ENCODE assay signal across 23 mouse cellular contexts in the genomic region with DNA sequence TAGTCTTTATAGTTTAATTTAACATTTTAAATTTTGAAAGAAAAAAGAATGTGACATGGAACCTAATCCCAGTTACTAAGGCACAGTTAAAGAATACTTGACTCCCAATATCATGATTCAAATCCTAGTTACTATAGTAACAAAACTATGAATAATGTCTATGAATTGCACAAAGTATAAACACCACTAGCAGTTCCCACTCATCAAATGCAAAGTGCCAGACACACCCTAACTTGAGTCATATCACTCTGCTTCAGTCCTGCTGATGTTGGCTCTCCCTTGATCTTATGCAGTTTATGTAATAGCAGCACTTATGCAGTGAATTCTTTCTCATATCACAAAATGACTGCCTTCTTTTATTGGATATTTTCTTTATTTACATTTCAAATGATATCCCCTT.
DNase-seq lines count a peak whose midpoint lies in the region; ATAC-seq and TF ChIP-seq lines count a peak whose summit lies in the region.
"Had no signal": no experiment of that assay in that cellular context is flagged by ENCODE, and none has a peak within 500 bp of the region (broad histone marks: within the 10 kb centered on the region; RNA-seq: fewer than 3 reads in every experiment).

No protein-coding gene starts in this region.

- H3K9me3 ChIP-seq in forebrain, postnatal 0 days (ENCODE audit: low read length), result no peaks in the 10 kb centered on the region
- H3K9me3 ChIP-seq in forebrain, embryonic 11.5 days (ENCODE audit: control insufficient read depth, low read length), result no peaks in the 10 kb centered on the region
- H3K9me3 ChIP-seq: forebrain, embryonic 15.5 days; heart, embryonic 10.5 days; hindbrain, embryonic 15.5 days; intestine, embryonic 15.5 days; limb, embryonic 10.5 days; liver, embryonic 15.5 days; lung, embryonic 15.5 days had no signal

- H3K4me1 ChIP-seq in forebrain, postnatal 0 days (ENCODE audit: insufficient read depth), result no peaks in the 10 kb centered on the region
- no peaks in the 10 kb centered on the region for H3K4me1 ChIP-seq in forebrain, embryonic 11.5 days (replicated peaks; ENCODE audit: control insufficient read depth, insufficient read depth, low read length)
- H3K4me1 ChIP-seq: forebrain, embryonic 15.5 days; heart, embryonic 10.5 days; hindbrain, embryonic 15.5 days; intestine, embryonic 15.5 days; limb, embryonic 10.5 days; liver, embryonic 15.5 days; lung, embryonic 15.5 days had no signal

- intact Hi-C loops in left cerebral cortex, adult 2 months (cut with DNase I), result no loop called here

- no peak overlapping the region for H3K4me3 ChIP-seq in forebrain, postnatal 0 days (ENCODE audit: low read depth, low read length)
- H3K4me3 ChIP-seq in forebrain, embryonic 11.5 days (ENCODE audit: low read depth, low read length), result no peak overlapping the region
- H3K4me3 ChIP-seq in left cerebral cortex, adult 2 months, result no peak overlapping the region
- H3K4me3 ChIP-seq: forebrain, embryonic 15.5 days; heart, embryonic 10.5 days; hindbrain, embryonic 15.5 days; intestine, embryonic 15.5 days; limb, embryonic 10.5 days; liver, embryonic 15.5 days; lung, embryonic 15.5 days had no signal

- H3K27me3 ChIP-seq in forebrain, postnatal 0 days (ENCODE audit: insufficient read depth, low read length), result no peaks in the 10 kb centered on the region
- H3K27me3 ChIP-seq in forebrain, embryonic 11.5 days (ENCODE audit: control insufficient read depth, insufficient read depth, low read length), result no peaks in the 10 kb centered on the region
- H3K27me3 ChIP-seq: forebrain, embryonic 15.5 days; hindbrain, embryonic 15.5 days; intestine, embryonic 15.5 days; liver, embryonic 15.5 days; lung, embryonic 15.5 days had no signal

- H3K27ac ChIP-seq in forebrain, postnatal 0 days (ENCODE audit: low read depth, low read length), result no peak overlapping the region
- no peak overlapping the region for H3K27ac ChIP-seq in forebrain, embryonic 11.5 days (ENCODE audit: low read depth, low read length)
- H3K27ac ChIP-seq in left cerebral cortex, adult 2 months, result no peak overlapping the region
- H3K27ac ChIP-seq: forebrain, embryonic 15.5 days; heart, embryonic 10.5 days; hindbrain, embryonic 15.5 days; intestine, embryonic 15.5 days; limb, embryonic 10.5 days; liver, embryonic 15.5 days; lung, embryonic 15.5 days had no signal

- DNase-seq in forebrain, postnatal 0 days, result no peak
- no peak for DNase-seq in forebrain, embryonic 11.5 days (ENCODE audit: low spot score)
- peak; percentile 3 to 14 for DNase-seq in left cerebral cortex, adult 18-20 months (ENCODE audit: low spot score in 2 of 2)
- DNase-seq in left cerebral cortex, adult 2 months (ENCODE audit: extremely low spot score in 1 of 2, low spot score in 2 of 2), result no peak
- DNase-seq in right cerebral cortex, adult 2 months (ENCODE audit: low spot score in 2 of 2), result peak; percentile 11 to 16
- DNase-seq in right cerebral cortex, postnatal 14 days, result no peak
- no peak for DNase-seq in thymus, postnatal 36 days
- DNase-seq: adrenal gland, postnatal 25 days; cerebellum, adult 9-10 months; gastrocnemius, postnatal 10 days; heart, postnatal 4 days; kidney, postnatal 25 days; liver; thymus, postnatal 14 days had no signal

- TF ChIP-seq CTCF in forebrain, postnatal 0 days (IDR thresholded peaks at IDR 0.05; ENCODE audit: low read depth), result no peak
- no peak for TF ChIP-seq CTCF in left cerebral cortex, adult 2 months (IDR thresholded peaks at IDR 0.05)

- no peak overlapping the region for H3K4me2 ChIP-seq in forebrain, postnatal 0 days (ENCODE audit: low read depth)
- no peak overlapping the region for H3K4me2 ChIP-seq in forebrain, embryonic 11.5 days (ENCODE audit: low read depth, low read length, severe bottlenecking)
- H3K4me2 ChIP-seq: forebrain, embryonic 15.5 days; hindbrain, embryonic 15.5 days; intestine, embryonic 15.5 days; liver, embryonic 15.5 days; lung, embryonic 15.5 days; midbrain, embryonic 11.5 days had no signal

- H3K9ac ChIP-seq in forebrain, postnatal 0 days, result no peak overlapping the region
- H3K9ac ChIP-seq in forebrain, embryonic 11.5 days (ENCODE audit: low read length), result no peak overlapping the region
- H3K9ac ChIP-seq: forebrain, embryonic 15.5 days; hindbrain, embryonic 15.5 days; intestine, embryonic 15.5 days; liver, embryonic 15.5 days; lung, embryonic 15.5 days had no signal

- H3K36me3 ChIP-seq in forebrain, postnatal 0 days (ENCODE audit: insufficient read depth), result no peaks in the 10 kb centered on the region
- no peaks in the 10 kb centered on the region for H3K36me3 ChIP-seq in forebrain, embryonic 11.5 days (ENCODE audit: control insufficient read depth, insufficient read depth, low read length)
- H3K36me3 ChIP-seq: forebrain, embryonic 15.5 days; heart, embryonic 10.5 days; hindbrain, embryonic 15.5 days; intestine, embryonic 15.5 days; limb, embryonic 10.5 days; liver, embryonic 15.5 days; lung, embryonic 15.5 days had no signal

- ATAC-seq in forebrain, postnatal 0 days, result peak; percentile 74
- no peak for ATAC-seq in forebrain, embryonic 11.5 days (replicated peaks; ENCODE audit: low FRiP score)
- ATAC-seq: CD4-positive, CD25-positive, alpha-beta regulatory T cell, adult 4 months; forebrain, embryonic 15.5 days; intestine, embryonic 15.5 days had no signal

Comparison
In these comparisons a context has a peak if more than half of its experiments do, and no peak if none do; other contexts are left out.
1. DNase-seq: peak in left cerebral cortex, adult 18-20 months (2 of 2) and right cerebral cortex, adult 2 months (2 of 2); none in forebrain, postnatal 0 days (single experiment), forebrain, embryonic 11.5 days (single experiment), left cerebral cortex, adult 2 months (0 of 2), right cerebral cortex, postnatal 14 days (single experiment) and thymus, postnatal 36 days (0 of 2).